Mouse (Mus musculus) G1E-ER4 (cell line): Measurements from ENCODE around the gene Fras1. TPM values are rescaled to one million over a fixed set of nuclear protein-coding genes. Genes with fewer than 3 reads are reported as not detected.

Experiments
- GATA1 ChIP-seq: IDR thresholded peaks from one replicate; pipeline ENCODE4 v1.8.0; 2012; ENCODE audit warnings: low read length, inconsistent platforms
- polyA plus RNA-seq: library from polyadenylated mRNA; stranded (reverse); fragments of >175 nt; gene quantifications from 2 replicates; pipeline ENCODE4 v1.2.3, GENCODE M21; 2012

Fras1 gene
- polyA plus RNA-seq, result 0.01 TPM in 2 replicates

- TF ChIP-seq GATA1, result no peak
These were observed at the start of gene Fras1 for GRCm38 (mm10) chr5:96373567-96373985. Gene Fras1 (plus strand): TSS chr5:96373955.

- no peak for TF ChIP-seq GATA1
These were observed 42.6 kb upstream of the Fras1 start for GRCm38 (mm10) chr5:96331048-96331737.

- TF ChIP-seq GATA1, result no peak
These were observed 42.1 kb upstream of the Fras1 start for GRCm38 (mm10) chr5:96331738-96332070.

DNA sequence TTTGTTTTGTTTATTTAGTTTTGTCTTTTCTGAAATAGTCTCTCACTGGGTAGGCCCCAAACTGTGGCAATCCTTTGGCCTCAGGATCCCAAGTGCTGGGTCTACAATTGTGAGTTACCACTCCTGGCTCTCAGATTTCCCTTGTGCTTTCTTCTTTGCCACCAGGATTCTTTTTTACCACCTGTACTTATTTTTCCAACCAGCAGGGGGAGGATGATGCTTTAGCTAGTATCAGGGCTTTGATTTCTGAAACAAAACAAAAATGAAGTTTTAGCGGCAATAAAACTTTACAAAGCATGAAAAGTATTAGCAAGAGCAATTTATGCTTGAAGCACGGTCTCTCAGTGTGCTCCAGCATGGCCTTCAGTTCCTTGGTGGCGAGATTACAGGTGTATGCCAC lies 39.8 kb upstream of the Fras1 start:
- no peak for TF ChIP-seq GATA1

GRCm38 (mm10) chr5:96340564-96340963 lies 33.2 kb upstream of the Fras1 start:
- no peak for TF ChIP-seq GATA1

- no peak for TF ChIP-seq GATA1
These were observed 28.8 kb upstream of the Fras1 start for GRCm38 (mm10) chr5:96344983-96345382.

GRCm38 (mm10) chr5:96351963-96352362 lies 21.8 kb upstream of the Fras1 start:
- no peak for TF ChIP-seq GATA1

DNA sequence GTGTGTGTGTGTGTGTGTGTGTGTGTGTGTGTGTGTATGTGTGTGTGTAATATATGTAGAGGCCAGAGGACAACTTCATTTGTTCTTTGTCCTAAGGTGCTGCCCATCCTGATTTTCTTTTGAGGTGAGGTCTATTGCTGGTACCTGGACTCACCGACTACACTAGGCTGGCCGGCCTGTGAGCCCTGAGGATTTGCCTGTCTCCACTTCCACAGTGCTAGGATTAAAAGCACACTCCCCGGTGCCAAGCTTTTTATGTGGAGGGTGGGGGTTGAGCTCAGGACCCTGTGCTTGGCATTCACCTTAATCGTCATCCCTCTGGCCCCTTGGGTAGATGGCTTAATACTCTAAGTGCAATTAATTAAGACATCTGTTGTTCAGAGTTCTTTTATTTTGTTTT lies 9.8 kb upstream of the Fras1 start:
- TF ChIP-seq GATA1, result no peak

DNA sequence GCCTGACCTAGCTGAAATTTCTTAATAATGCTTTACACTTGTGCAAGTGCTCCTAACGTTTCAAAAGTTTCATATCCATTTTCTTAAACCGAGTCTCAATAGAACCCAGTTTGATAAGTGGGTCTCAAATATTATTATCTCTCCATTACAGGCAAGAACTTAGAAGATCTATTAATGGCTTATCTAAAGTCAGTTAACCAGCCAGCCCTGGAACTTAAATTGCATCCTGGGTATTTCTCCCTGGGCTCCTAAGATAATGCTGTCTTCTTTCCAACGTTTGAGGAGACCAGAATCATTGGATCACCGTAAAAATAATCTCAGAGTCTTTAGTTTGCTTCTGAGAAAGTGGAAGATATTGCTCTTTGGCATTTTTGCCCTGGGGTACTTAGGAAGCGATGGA lies 8.2 kb upstream of the Fras1 start:
- TF ChIP-seq GATA1, result no peak

- no peak for TF ChIP-seq GATA1
These were observed 6.5 kb upstream of the Fras1 start for GRCm38 (mm10) chr5:96367260-96367659.

DNA sequence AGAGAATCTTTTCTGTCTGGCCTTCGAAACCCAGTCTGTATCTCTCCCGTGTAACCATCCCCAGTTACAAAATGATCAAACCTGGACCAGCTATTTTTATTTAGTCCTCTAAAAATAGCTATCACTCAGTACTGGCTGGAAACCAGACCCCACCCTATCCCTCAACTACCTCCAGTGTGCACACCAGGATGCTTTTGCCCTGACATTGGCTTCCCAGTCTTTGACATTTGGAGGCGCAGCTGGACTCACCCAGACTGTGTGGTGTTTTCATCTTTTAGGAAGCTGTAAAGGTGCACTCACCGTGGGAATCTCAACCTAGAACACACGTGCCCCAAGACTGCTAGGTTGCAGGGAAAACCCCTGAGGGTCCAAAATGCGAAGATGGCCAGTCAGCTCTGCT lies 649 bp upstream of the Fras1 start:
- TF ChIP-seq GATA1, result no peak

GRCm38 (mm10) chr5:96373986-96374901 lies 489 bp downstream of the Fras1 start:
- TF ChIP-seq GATA1, result no peak

DNA sequence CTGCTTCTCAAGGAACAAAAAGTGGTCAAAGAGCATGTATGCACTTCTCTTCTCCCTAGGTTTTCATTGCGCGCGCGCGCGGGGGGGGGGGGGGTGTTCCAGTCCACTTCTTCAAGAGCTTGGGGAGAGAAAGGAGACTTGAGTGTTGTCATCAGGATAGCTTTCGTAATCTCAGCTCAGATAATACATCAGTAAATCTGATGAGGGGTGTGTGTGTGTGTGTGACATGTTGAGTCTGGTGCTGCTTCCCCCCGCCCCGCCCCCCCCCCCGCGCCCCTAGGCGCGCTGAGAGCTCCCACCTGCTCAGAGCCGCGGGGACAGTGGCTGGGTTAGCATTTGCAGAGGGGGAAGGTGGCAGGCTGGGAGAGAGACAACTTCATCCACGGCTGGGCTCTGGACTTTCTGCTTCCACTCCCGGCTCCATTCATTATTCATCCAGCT lies 1.7 kb downstream of the Fras1 start:
- TF ChIP-seq GATA1, result no peak

- no peak for TF ChIP-seq GATA1
These were observed 2.5 kb downstream of the Fras1 start for GRCm38 (mm10) chr5:96376216-96376615.

DNA sequence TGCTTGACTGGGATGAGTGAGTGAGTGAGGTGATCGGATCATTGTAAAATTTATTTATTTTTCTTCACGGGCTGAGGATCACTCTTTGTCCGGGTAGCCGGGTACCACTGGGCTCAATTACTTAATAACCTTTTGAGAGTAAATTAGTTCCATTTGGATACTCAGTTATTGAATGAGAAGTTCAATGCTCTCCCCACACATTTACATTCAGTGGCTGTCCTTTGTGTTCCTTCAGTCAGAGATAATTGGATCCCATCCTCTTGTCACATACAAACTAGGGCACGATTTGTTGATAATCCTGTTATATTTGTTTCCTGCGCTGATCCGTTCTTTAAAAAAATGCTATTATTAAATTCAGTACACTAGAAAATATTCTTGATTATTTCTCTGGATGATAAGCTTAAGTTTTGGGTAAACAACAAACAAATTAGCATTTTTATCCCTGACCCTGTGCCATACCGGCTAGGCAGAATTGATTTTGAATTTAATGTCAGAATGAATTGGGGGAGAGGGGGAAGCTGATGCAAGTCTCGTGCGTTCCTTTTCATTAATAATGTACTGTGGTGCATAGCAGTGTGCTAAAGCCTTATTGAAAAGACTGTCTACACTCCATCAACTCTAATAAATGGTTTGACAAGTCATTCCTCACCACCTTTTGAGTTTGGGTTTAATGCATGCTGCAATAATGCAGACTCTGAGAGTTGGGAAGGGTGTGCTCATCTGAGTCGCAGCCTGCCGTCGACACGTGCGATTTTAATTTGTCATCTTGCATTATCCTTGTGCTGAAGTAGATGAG lies 12.6 kb downstream of the Fras1 start:
- no peak for TF ChIP-seq GATA1

DNA sequence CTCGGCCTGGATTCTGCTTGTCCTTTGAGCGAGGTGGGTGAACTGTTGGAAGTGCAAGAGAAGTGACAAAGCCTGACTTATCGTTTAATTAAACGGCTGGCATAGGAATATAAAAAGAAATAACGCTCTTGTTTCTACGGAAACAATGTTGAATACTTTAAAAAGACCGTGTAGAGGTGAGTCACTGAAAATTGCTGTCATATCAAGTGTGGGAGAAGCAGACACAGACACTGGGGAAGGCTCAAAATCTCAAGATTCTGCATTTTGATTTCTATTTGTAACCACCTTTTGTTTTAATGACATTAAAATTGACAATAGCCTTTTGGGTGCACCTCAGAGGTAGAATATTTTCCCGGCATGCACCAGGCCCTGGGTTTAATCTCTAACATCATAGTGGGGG lies 14.6 kb downstream of the Fras1 start:
- TF ChIP-seq GATA1, result no peak
